Mouse (Mus musculus) midbrain, embryonic 15.5 days (tissue): ENCODE results near the gene Ddx1. TPM values are rescaled to one million over a fixed set of nuclear protein-coding genes. Genes with fewer than 3 reads are reported as not detected.
A peak's percentile ranks its signal among the peaks of the same experiment; 100 is the strongest.

Source experiments
- ATAC-seq: fragments of 200-750 bp; cut with Nextera tagmentation; replicated peaks from 2 replicates; pipeline ENCODE4 v1.8.0; 2017; ENCODE audit warnings: moderate TSS enrichment
- H3K27ac ChIP-seq: fragments of 300-500 bp; sonication (generic); 2 replicates; pipeline ENCODE4 v1.5.1; 2015; ENCODE audit warnings: mild to moderate bottlenecking, inconsistent platforms
- H3K27me3 ChIP-seq: fragments of 300-500 bp; sonication (generic); replicated peaks from 2 replicates; pipeline ENCODE4 v1.6.1; 2015; ENCODE audit warnings: inconsistent platforms
- H3K36me3 ChIP-seq: fragments of 300-500 bp; sonication (generic); replicated peaks from 2 replicates; pipeline ENCODE4 v1.6.1; 2015; ENCODE audit warnings: inconsistent platforms
- H3K4me1 ChIP-seq: fragments of 300-500 bp; sonication (generic); 2 replicates; pipeline ENCODE4 v1.6.1; 2015; ENCODE audit warnings: inconsistent platforms
- H3K4me2 ChIP-seq: fragments of 300-500 bp; sonication (generic); 2 replicates; pipeline ENCODE4 v1.6.1; 2015; ENCODE audit warnings: inconsistent platforms, mild to moderate bottlenecking, moderate library complexity
- H3K4me3 ChIP-seq: fragments of 300-500 bp; sonication (generic); 2 replicates; pipeline ENCODE4 v1.5.1; 2015; ENCODE audit warnings: mild to moderate bottlenecking, inconsistent platforms
- H3K9ac ChIP-seq: fragments of 300-500 bp; sonication (generic); 2 replicates; pipeline ENCODE4 v1.6.1; 2015; ENCODE audit warnings: mild to moderate bottlenecking, inconsistent platforms
- H3K9me3 ChIP-seq: fragments of 300-500 bp; sonication (generic); 2 replicates; pipeline ENCODE4 v1.6.1; 2016; ENCODE audit warnings: inconsistent platforms
- WGBS: fragments of 180-500 bp; shearing (Covaris S2); methylation state at CpG from one replicate; pipeline ENCODE4 v1.1.7; 2015; ENCODE audit warnings: mixed read lengths; 5-methylcytosine and 5-hydroxymethylcytosine counted together
- polyA plus RNA-seq: library from polyadenylated mRNA; unstranded; fragments of >200 nt; fragmentation: Nextera tagmentation; extraction: Ambion mirVana; gene quantifications from 2 replicates; pipeline ENCODE4 v1.2.1, GENCODE M21; 2015

The Ddx1 gene
- polyA plus RNA-seq, 1 experiment from 2014 or later: 132 TPM

- ATAC-seq: no peak
- H3K36me3 ChIP-seq: peaks cover 28% of the 10 kb centered on the region
- 77% methylated on average over 5 of the region's 5 CpGs for WGBS
- H3K4me2 ChIP-seq: no peak overlapping the region
- H3K27ac ChIP-seq: no peak overlapping the region
- H3K9me3 ChIP-seq: no peaks in the 10 kb centered on the region
- H3K9ac ChIP-seq: no peak overlapping the region
- no peak overlapping the region for H3K4me3 ChIP-seq
- H3K27me3 ChIP-seq: no peaks in the 10 kb centered on the region
- peaks cover 5% of the 10 kb centered on the region for H3K4me1 ChIP-seq
These were observed 32.4 kb downstream of the Ddx1 start for GRCm38 (mm10) chr12:13216501-13217103.

GRCm38 (mm10) chr12:13214345-13215278, 34.4 kb downstream of the Ddx1 start:
- 28% methylated on average over 11 of the region's 11 CpGs for WGBS

GRCm38 (mm10) chr12:13211746-13212482, 37.1 kb downstream of the Ddx1 start:
- Histone ChIP-seq H3K9ac (no peak overlapping the region), H3K4me3 (no peak overlapping the region), H3K4me1 (peaks cover 5% of the 10 kb centered on the region), H3K9me3 (no peaks in the 10 kb centered on the region), H3K36me3 (no peaks in the 10 kb centered on the region), H3K4me2 (no peak overlapping the region), H3K27ac (no peak overlapping the region), H3K27me3 (no peaks in the 10 kb centered on the region)
- ATAC-seq: no peak
- 68% methylated on average over 11 of the region's 11 CpGs for WGBS

More at GRCm38 (mm10) chr12:13214345-13215278, 34.4 kb downstream of the Ddx1 start:
- no peak overlapping the region for H3K4me2 ChIP-seq
- ATAC-seq: peak; percentile 96
- no peak overlapping the region for H3K9ac ChIP-seq
- no peaks in the 10 kb centered on the region for H3K27me3 ChIP-seq
- H3K4me1 ChIP-seq: peaks cover 5% of the 10 kb centered on the region
- H3K9me3 ChIP-seq: no peaks in the 10 kb centered on the region
- peak overlapping the region; percentile 52 for H3K27ac ChIP-seq
- no peak overlapping the region for H3K4me3 ChIP-seq
- peaks cover 17% of the 10 kb centered on the region for H3K36me3 ChIP-seq

GRCm38 (mm10) chr12:13209692-13210377, 39.2 kb downstream of the Ddx1 start:
- Histone ChIP-seq H3K27me3 (no peaks in the 10 kb centered on the region), H3K4me1 (peaks cover 5% of the 10 kb centered on the region), H3K4me3 (no peak overlapping the region), H3K36me3 (no peaks in the 10 kb centered on the region), H3K9me3 (no peaks in the 10 kb centered on the region), H3K4me2 (no peak overlapping the region), H3K27ac (no peak overlapping the region), H3K9ac (no peak overlapping the region)
- 48% methylated on average over 13 of the region's 13 CpGs for WGBS
- ATAC-seq: no peak

- 17% methylated on average over 11 of the region's 11 CpGs for WGBS
- H3K4me3 ChIP-seq: no peak overlapping the region
- no peaks in the 10 kb centered on the region for H3K27me3 ChIP-seq
- no peaks in the 10 kb centered on the region for H3K9me3 ChIP-seq
- no peak overlapping the region for H3K27ac ChIP-seq
- H3K4me1 ChIP-seq: no peaks in the 10 kb centered on the region
- no peak overlapping the region for H3K9ac ChIP-seq
- H3K4me2 ChIP-seq: no peak overlapping the region
- no peaks in the 10 kb centered on the region for H3K36me3 ChIP-seq
- no peak for ATAC-seq
These were observed 40.0 kb downstream of the Ddx1 start for GRCm38 (mm10) chr12:13208983-13209451.

- ATAC-seq: no peak
- Histone ChIP-seq H3K9ac (no peak overlapping the region), H3K4me1 (no peaks in the 10 kb centered on the region), H3K27ac (no peak overlapping the region), H3K4me2 (no peak overlapping the region), H3K4me3 (no peak overlapping the region), H3K9me3 (no peaks in the 10 kb centered on the region), H3K36me3 (no peaks in the 10 kb centered on the region), H3K27me3 (no peaks in the 10 kb centered on the region)
- 20% methylated on average over 1 of the region's 1 CpGs for WGBS
These were observed 40.5 kb downstream of the Ddx1 start for GRCm38 (mm10) chr12:13208517-13208916.

- no peak overlapping the region for H3K4me3 ChIP-seq
- H3K9ac ChIP-seq: no peak overlapping the region
- no peaks in the 10 kb centered on the region for H3K4me1 ChIP-seq
- no peak overlapping the region for H3K27ac ChIP-seq
- no peak for ATAC-seq
- H3K4me2 ChIP-seq: no peak overlapping the region
- WGBS: 16% methylated on average over 8 of the region's 8 CpGs
- no peaks in the 10 kb centered on the region for H3K9me3 ChIP-seq
- no peaks in the 10 kb centered on the region for H3K36me3 ChIP-seq
- H3K27me3 ChIP-seq: no peaks in the 10 kb centered on the region
These were observed 41.9 kb downstream of the Ddx1 start for GRCm38 (mm10) chr12:13207099-13207498.

- Histone ChIP-seq H3K4me3 (no peak overlapping the region), H3K4me2 (no peak overlapping the region), H3K27me3 (no peaks in the 10 kb centered on the region), H3K4me1 (no peaks in the 10 kb centered on the region), H3K36me3 (no peaks in the 10 kb centered on the region), H3K27ac (no peak overlapping the region), H3K9ac (no peak overlapping the region), H3K9me3 (no peaks in the 10 kb centered on the region)
- ATAC-seq: no peak
- WGBS: 73% methylated on average over 3 of the region's 3 CpGs
These were observed 43.3 kb downstream of the Ddx1 start for GRCm38 (mm10) chr12:13205733-13206132.

GRCm38 (mm10) chr12:13202322-13202721, 46.7 kb downstream of the Ddx1 start:
- Histone ChIP-seq H3K9me3 (no peaks in the 10 kb centered on the region), H3K36me3 (no peaks in the 10 kb centered on the region)
- ATAC-seq: no peak

GRCm38 (mm10) chr12:13200576-13200975, 48.4 kb downstream of the Ddx1 start:
- no peak overlapping the region for H3K9ac ChIP-seq
- no peaks in the 10 kb centered on the region for H3K36me3 ChIP-seq
- no peak overlapping the region for H3K27ac ChIP-seq
- no peak overlapping the region for H3K4me2 ChIP-seq
- no peaks in the 10 kb centered on the region for H3K9me3 ChIP-seq
- no peak overlapping the region for H3K4me3 ChIP-seq
- ATAC-seq: no peak
- no peaks in the 10 kb centered on the region for H3K27me3 ChIP-seq
- H3K4me1 ChIP-seq: no peaks in the 10 kb centered on the region
- 93% methylated on average over 6 of the region's 6 CpGs for WGBS

More at GRCm38 (mm10) chr12:13202322-13202721, 46.7 kb downstream of the Ddx1 start:
- H3K27ac ChIP-seq: no peak overlapping the region
- no peaks in the 10 kb centered on the region for H3K4me1 ChIP-seq
- no peaks in the 10 kb centered on the region for H3K27me3 ChIP-seq
- H3K9ac ChIP-seq: no peak overlapping the region
- H3K4me3 ChIP-seq: no peak overlapping the region
- no peak overlapping the region for H3K4me2 ChIP-seq

- Histone ChIP-seq H3K27ac (no peak overlapping the region), H3K9ac (no peak overlapping the region), H3K4me2 (no peak overlapping the region), H3K4me3 (no peak overlapping the region), H3K27me3 (no peaks in the 10 kb centered on the region), H3K36me3 (no peaks in the 10 kb centered on the region), H3K4me1 (no peaks in the 10 kb centered on the region), H3K9me3 (no peaks in the 10 kb centered on the region)
- 91% methylated on average over 13 of the region's 13 CpGs for WGBS
- ATAC-seq: no peak
These were observed 49.4 kb downstream of the Ddx1 start for GRCm38 (mm10) chr12:13199338-13200301.
